Mouse (Mus musculus): ENCODE measurements at regions not wholly inside any gene's neighbourhood (a gene's known extent, or its start where the extent isn't known, plus 50 kb on each side); places are given as distances from the start of the nearest gene placed in this dataset.

DNA sequence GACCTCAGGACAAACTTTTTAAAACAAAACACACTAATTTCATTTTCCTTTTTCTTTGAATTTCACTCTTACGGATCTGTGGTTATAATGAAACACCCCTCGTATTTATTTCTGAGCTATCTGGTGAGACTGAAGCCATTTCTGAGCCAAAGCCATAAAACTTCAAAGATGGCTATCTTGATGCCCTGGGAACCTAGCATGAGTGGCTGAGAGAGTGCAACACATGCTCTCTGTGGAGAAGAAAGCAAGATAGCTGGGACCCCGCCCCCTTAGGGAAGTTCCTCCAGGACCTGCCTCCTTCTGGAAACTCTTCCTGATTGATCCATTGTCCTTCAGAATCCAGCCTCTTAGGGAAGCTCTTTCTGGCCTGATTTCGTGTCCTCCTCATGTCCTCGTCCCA lies 57.6 kb upstream of the Myb start:
- no peak for DNase-seq

DNA sequence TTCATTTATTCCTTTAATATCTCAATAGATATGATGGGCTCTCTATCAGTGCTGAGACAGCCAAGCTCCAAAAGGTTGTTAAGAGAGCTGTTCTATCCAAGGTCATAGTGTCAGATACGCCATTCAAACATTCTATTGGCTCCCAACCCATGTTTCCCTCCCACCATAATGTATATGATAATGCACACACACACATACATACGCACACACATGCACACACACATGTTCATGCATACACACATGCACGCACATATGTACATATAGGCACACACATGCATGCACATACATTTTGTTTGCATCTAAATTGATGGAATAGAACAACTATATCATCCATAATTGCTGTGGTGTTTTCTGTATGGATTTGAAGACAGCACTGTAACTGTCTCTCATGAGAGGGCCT lies 60.0 kb upstream of the Myb start:
- DNase-seq, result no peak

DNA sequence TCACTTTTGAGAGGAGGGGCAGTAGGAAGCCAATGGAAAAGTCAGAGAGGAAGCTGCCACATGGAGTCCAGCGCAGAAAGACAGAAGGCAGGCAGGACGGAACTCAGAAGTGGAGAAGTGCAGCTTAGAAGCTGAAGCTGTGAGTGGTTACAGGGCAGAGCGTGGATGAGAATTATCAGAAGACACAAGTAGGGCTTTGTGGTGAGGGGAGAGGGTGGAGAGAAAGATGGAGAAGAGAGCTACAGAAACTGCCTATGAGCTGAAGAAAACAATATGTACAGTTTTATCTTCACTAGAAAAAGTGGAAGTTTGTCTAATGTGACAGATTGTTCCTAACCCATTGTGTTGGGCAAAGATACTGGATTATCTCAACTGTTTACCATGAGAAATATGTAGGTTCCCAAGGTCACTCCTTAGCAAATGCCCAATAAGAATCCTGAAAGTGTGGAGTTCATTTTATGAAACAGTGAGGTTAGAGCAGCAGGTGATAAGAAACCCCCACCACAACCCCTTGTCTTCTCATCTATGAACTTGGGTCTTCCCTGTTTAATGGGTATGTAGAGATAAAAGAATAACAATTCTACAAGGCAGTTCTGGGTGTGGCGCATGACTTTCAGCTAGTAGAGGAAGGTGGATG lies 60.6 kb upstream of the Myb start:
- DNase-seq, result no peak

DNA sequence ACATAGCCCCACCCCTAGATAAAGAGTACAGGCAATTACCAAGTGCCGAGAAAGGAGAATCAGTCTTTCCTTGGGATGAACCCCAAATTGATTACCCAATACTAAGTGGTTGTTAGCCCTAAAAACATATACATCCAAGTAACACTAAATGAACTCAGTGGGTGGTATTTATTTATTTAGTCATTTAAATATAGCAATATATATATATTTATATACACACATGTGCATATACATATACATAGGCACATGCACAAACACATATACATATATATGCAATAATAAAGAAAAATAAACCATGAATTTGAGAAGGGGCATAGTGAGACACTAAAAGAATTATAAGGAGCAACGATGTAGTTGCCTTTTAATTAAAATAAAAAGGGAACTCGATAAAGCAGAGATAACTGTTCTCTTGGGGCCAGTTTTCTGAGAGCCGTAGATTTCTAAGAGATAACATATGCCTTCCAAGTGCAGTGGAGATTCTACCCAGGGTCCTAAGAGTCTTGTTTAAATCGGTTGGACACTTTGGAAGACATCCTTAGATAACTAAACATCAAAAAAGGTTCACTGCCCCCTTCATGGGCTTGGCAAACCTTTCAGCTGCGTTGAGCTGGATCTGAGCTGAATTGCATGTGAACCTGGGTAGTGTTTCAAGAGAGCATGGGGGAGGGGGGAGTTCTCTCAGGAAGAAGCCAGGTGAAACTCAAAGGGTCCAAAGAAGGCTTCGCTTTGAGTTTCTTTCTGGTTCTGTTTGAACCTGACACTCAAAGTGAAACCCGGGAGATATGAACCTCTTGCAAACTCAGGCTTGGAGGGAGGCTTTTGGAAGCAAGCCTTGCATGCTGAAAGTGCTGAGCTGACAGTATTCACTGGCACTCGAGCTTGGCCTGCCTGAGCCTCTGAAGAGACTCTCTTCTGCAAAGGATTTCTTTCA lies 61.6 kb upstream of the Myb start:
- peak; percentile 4 for DNase-seq

DNA sequence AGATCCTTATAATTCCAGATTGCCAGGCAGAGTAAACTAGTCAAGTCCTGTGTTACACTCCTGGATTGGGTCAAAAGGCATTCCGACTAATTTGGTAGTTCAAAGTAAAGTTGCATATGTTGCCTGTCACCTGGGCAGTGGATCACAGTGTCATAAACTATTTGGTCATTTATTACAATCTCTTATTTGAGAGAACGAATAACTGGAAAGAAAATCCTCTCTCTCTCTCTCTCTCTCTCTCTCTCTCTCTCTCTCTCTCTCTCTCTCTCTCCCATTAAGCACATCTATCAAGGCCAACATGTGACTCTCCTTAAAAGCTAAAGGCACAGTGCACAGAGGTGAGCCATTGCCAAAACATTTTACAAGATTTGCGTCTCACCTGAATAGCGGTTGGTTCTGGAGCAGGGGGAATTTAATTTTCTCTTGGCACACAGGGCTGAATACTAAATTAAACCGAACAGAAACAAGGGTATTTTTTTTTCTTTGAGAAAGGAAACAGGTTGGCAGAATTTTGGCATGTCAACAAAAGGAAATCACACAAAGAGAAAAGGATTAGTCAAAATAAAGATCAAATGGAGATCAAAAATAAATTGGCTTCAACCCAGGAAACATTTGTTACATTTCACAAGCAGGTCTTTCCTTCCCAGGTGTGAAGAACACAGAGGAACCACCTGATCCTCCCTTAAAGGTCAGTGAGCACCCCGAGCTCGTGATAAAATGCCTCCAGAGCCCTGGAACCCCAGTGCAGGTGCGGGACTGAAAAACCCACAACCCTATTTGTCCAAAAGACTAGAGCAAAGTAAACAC lies 62.5 kb upstream of the Myb start:
- DNase-seq, result no peak

DNA sequence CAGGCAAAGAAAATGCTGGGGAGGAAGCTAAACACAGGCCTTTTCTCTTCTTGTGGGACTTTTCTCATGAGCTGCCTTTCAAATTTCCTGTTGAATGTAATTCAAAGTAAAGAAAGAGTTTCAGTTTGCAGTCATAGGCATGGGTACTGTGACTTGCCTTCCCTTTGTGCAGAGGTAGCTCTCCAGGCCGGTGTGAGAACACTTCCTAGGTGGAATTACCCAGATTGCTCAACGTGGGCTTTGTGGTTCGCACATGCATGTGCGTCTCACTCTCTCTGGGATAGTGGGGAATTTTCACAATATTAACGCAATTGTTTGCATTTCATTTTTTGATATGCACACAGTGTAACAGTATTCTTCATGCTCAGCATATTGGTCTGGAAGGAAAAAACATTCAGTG lies 63.4 kb upstream of the Myb start:
- DNase-seq, result no peak

DNA sequence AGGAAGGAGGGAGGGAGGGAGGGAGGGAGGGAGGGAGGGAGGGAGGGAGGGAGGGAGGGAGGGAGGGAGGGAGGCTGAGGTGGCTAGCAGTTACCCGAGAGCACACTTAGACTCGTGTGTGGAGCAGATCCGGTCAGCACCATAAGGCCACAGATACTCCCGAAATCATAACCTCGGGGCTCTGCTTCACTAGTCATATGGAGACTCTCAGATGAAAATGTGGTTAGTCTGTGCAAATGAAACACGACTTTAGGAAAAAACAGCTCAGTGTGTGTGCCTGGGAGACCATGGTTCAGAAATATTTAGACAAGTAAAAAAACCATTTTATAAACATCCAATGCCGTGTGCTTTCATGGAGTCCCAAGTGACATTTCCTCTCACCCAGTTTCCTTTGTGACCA lies 65.4 kb upstream of the Myb start:
- no peak for DNase-seq

DNA sequence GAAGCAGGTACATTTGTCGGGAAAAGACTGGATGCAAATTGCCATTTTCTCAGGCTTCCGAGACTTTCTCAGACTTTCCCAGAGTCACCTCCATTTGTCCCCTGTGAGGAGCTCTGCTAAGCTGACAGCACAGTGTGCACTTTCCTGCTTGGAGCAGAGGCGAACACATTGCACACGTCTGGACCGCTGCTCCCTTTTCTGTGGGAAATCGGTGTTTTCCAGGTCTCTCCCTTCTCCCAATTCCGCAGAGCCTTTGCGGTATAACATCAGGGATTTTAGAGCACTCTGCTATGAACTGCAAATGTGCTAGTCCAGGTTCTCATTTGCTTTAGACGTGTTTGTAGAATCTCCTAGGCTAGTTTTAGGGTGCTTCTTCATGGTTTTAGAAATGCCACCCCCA lies 67.0 kb upstream of the Myb start:
- no peak for DNase-seq

DNA sequence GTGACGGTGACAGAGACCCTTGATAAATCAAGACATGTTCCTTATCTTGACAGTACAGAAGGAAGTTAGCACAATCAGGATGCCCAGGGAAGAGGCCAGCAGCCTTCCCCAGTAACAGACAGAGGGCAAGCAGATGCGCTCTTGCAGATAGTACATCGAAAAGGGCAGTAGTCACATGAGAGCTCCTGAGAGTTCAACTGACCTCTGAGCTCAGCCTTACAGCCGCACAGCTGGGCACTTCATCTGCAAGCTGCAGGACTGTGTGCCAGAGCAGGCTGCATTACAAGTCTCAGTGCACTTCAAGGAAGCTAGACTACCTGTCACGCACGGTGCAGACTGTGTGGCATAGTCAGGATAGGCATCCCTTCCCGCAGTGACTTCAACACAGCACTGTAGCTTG lies 67.2 kb upstream of the Hbs1l start:
- DNase-seq, result peak; percentile 4

DNA sequence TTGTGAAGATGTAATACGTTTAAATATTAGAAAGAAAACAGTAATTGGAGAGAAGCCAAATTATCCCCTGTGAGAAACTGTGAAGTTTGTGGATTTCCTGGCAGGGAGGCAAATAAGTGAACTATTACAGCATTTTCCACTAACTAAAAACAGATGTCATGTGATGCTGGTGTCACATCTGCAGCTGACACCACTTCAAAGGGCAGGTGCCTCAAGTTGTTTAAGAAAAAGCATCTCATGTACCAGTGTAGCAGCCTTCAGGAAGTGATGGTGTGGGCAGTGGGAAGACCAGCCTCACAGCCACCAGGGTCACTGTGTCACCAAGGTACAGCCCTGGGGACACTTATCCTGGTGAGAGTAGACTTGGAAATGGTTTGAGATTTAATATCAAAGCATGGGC lies 60.6 kb upstream of the Hbs1l start:
- DNase-seq, result no peak

DNA sequence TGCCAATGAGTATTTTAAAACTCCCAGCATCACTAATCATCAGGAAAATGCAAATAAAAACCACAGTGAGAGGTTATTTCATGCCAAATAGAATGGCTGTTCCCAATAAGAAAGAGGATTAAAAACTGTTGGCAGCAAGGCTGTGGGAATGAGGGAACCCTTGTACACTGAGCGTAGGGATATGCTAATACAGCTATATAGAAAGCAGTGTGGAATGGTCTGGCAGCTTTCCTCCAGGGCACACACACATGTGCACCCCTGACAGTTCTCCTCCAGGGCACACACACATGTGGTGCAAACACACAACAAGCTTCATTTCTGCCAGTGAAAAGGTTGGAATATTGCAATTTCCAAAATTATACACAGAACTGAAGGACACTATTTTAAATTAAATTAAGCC lies 58.8 kb upstream of the Hbs1l start:
- no peak for DNase-seq

DNA sequence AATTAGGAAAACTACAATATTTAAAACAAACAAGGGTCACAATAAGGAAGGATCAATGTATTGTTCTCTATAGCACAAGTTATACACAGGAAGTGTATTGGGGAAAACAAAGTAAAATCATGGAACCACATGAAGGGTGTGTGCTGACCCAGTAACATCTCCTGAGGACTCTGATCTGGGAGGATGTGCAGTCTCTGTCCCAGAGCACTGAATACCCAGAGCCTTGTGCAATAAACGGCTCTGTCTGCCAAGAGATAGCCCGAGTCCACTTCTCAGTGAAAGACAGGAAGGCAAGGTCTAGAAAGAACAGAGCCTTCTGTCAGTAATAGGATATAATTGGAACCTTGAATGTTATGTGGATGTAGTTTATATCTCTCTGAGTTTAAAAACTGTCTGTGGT lies 56.3 kb upstream of the Hbs1l start:
- no peak for DNase-seq

DNA sequence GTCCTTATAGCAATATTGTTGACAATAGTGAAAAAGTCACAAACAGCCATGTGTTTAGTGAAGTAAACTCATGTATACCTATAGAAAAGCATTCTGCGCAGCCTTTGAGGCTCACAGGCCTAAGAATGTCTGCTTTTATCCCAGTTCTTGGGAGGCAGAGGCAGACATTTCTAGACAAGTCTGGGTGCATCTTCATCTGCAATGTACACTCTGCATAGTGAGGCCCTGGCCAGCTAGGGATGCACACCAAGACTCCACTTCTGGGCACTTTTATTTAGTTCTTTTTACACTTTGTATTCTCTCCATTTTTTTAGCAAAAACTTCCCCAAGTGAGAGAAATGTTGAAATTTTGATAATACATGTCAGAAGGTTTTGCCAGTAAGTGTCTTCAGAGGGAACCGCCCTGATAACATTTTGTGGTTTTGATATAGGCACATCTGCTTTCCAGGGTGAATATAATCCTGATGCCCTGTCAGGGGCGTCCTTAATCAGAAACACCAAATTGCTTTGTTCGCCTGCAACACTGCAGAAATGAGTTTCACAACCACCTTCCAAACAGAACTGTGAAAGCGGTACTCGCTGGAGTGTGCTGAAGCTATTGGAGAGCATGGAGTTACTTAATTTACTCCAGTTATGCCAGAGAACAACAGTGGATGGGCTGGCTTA lies 54.1 kb upstream of the Hbs1l start:
- DNase-seq, result no peak

DNA sequence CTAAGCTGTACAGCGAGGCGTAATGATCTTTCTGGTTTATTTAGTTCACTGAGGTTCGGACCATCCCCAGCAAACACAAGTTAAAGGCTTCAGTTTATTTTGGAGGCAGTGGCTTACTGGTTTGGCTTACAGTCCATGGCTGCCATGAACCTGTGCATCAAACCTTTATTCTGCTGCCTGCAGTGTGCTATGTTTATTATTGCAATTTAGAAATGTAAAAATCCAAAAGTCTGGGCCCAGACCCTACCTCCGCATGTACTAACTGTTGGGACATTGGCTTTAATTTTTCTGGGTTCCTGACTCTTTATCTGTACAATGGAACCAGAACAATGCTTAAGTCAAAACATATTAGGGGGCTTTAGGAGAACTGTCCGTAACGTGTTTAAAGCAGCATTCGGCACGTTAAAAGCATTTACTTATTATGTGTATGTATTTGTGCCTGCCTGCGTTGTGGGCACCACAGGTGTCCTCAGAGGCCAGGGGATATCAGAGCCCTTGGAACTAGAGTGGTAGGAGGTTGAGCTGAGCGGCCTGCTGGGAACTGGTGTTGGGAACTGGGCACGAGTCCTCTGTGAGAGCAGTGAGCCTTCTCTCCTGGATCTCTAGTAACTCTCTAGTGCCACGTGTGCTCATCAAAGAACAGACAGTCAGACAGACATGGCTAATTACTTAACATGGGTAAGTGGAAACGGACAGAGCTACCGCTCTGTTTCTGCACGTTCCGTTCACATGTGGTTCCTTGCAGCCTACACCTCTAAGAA lies 53.1 kb upstream of the Hbs1l start:
- DNase-seq, result no peak

DNA sequence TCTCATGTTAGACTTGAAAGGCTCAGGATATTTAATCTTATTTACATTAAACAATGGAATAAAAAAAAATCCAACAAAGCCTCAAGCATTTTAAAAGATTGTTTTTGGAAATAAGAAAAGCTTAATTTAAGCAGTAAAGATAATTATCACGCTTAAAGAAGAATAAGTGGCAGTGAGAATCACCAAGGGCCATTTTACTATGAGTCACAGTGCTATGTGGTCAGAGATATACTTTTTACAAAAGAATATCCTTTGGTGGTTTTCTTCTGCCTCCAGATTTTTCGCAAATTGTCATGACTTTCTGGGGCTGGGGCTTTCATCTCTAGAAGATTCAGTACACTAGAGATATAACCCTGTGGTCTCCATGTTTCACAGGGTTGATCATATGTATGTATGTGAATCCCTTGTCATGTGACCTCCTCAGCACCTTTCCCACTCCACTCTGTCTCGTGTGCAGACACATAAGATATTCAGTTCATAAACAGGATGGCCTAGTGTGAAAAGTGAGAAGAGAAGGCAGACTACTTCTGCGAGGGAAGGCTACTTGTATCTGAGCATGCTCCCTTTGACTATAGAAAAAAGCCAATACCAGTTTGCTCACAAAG lies 50.8 kb upstream of the Hbs1l start:
- DNase-seq, result no peak

DNA sequence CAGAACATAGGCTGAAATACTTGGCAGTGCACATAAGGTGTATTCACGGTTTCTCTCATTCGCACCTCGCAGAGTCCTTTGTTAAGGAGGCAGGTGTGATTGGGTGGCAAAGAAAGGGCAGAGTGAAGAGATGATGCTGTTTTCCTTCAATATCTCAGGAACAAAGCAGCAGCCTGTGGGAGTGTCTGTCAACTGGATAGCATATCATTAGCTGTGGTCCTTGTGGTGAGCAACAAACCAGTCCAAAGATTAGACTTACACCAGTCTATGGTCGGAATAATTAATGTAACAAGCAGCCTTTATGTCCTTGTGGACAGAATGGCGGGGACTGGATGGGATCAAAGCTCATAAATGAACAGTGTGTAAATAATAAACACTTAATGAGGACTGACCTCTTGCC lies 50.2 kb upstream of the Hbs1l start:
- no peak for DNase-seq

All from kidney, adult 11 months (tissue).